Mouse (Mus musculus) forebrain, embryonic 14.5 days (tissue): ENCODE data around the gene H2-Ab1. TPM values are rescaled to one million over a fixed set of nuclear protein-coding genes. Genes with fewer than 3 reads are reported as not detected.
"Not testable (repeated sequence)": the region's sequence is repeated elsewhere in the genome, so short reads cannot be mapped to it uniquely, and the experiment has no call there.

ENCODE experiments used
- ATAC-seq: fragments of 200-750 bp; cut with Nextera tagmentation; 2 replicates; pipeline ENCODE4 v1.8.0; 2017; ENCODE audit warnings: mild to moderate bottlenecking, moderate library complexity
- DNase-seq: peaks from one replicate; pipeline ENCODE4 v3.0.0-alpha.2; 2015; ENCODE audit warnings: low spot score
- H3K27ac ChIP-seq: fragments of 300-500 bp; sonication (generic); 2 replicates; pipeline ENCODE4 v1.5.1; 2014; ENCODE audit warnings: low read depth, mild to moderate bottlenecking, control low read depth, low read length, moderate library complexity
- H3K27me3 ChIP-seq: fragments of 300-500 bp; sonication (generic); replicated peaks from 2 replicates; pipeline ENCODE4 v1.6.1; 2014; ENCODE audit warnings: low read length, control low read depth, mixed read lengths; ENCODE audit not compliant: control insufficient read depth, insufficient read depth
- H3K36me3 ChIP-seq: fragments of 300-500 bp; sonication (generic); 2 replicates; pipeline ENCODE4 v1.6.1; 2014; ENCODE audit warnings: low read length, control low read depth; ENCODE audit not compliant: control insufficient read depth, insufficient read depth
- H3K4me1 ChIP-seq: fragments of 300-500 bp; sonication (generic); 2 replicates; pipeline ENCODE4 v1.6.1; 2014; ENCODE audit warnings: antibody characterized with exemption, low read length, control low read depth; ENCODE audit not compliant: control insufficient read depth, insufficient read depth
- H3K4me2 ChIP-seq: fragments of 300-500 bp; sonication (generic); 2 replicates; pipeline ENCODE4 v1.6.1; 2014; ENCODE audit warnings: mild to moderate bottlenecking, control low read depth, low read length
- H3K4me3 ChIP-seq: fragments of 300-500 bp; sonication (generic); 2 replicates; pipeline ENCODE4 v1.5.1; 2014; ENCODE audit warnings: low read depth, low read length, control low read depth
- H3K9ac ChIP-seq: fragments of 300-500 bp; sonication (generic); 2 replicates; pipeline ENCODE4 v1.6.1; 2014; ENCODE audit warnings: mild to moderate bottlenecking, low read length, control low read depth, moderate library complexity
- H3K9me3 ChIP-seq: fragments of 300-500 bp; sonication (generic); replicated peaks from 2 replicates; pipeline ENCODE4 v1.6.1; 2016; ENCODE audit warnings: low read length, control low read depth, mixed read lengths; ENCODE audit not compliant: control insufficient read depth
- WGBS: fragments of 180-500 bp; shearing (Covaris S2); extraction: QIAGEN DNeasy Blood & Tissue Kit; methylation state at CpG from one replicate; pipeline ENCODE4 v1.1.7; 2014; 5-methylcytosine and 5-hydroxymethylcytosine counted together
- polyA plus RNA-seq: library from polyadenylated mRNA; unstranded; fragments of >200 nt; fragmentation: Nextera tagmentation; extraction: Ambion mirVana; gene quantifications from 2 replicates; pipeline ENCODE4 v1.2.1, GENCODE M21; 2014

The H2-Ab1 gene
- polyA plus RNA-seq, 1 experiment from 2014 or later, result 1.4 TPM

DNA sequence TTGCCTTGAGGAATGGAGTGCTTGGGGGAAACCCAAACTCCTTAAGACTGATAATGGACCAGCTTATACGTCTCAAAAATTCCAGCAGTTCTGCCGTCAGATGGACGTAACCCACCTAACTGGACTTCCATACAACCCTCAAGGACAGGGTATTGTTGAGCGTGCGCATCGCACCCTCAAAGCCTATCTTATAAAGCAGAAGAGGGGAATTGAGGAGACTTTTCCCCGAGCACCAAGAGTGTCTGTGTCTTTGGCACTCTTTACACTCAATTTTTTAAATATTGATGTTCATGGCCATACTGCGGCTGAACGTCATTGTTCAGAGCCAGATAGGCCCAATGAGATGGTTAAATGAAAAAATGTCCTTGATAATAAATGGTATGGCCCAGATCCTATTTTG is 26.5 kb upstream of the H2-Ab1 start:
- H3K27me3 ChIP-seq, DNase-seq, H3K4me3 ChIP-seq, H3K4me2 ChIP-seq, H3K27ac ChIP-seq, H3K4me1 ChIP-seq, H3K9ac ChIP-seq, ATAC-seq, H3K9me3 ChIP-seq, H3K36me3 ChIP-seq: not testable (repeated sequence)
- 90% methylated on average over 6 of the region's 9 CpGs for WGBS

DNA sequence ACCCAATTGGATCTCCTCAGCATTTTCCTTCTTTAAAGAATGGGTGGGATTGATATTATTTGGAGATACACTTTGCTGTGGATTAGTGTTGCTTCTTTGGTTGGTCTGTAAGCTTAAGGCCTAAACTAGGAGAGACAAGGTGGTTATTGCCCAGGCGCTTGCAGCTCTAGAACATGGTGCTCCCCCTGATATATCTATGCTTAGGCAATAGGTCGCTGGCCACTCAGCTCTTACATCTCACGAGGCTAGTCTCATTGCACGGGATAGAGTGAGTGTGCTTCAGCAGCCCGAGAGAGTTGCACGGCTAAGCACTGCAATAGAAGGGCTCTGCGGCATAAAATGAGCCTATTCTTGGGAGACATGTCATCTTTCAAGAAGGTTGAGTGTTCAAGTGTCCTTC is 25.5 kb upstream of the H2-Ab1 start:
- H3K9ac ChIP-seq, DNase-seq, H3K27ac ChIP-seq, H3K27me3 ChIP-seq, H3K4me3 ChIP-seq, H3K9me3 ChIP-seq, H3K36me3 ChIP-seq, H3K4me2 ChIP-seq, H3K4me1 ChIP-seq, ATAC-seq: not testable (repeated sequence)
- 87% methylated on average over 4 of the region's 7 CpGs for WGBS

DNA sequence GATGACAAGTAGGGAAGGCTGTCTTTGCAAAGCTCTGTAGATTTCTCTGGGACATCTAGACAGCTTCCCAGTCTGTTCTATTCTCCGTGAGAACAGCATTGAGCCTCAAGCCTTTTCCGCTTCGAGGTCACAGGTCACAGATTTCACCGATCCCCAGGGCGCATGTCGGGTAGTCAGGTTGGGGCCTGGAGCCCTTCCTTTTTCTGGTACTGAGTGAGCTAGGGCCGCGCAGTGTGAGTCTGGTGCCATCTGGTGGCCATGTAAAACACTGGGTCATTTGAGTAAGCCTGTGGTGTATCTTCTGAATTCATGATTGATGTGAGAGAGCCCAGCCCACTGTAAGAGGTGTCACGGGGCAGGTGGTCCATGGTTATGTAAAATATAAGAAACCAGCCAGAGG is 22.6 kb upstream of the H2-Ab1 start:
- Histone ChIP-seq H3K4me1 (no peaks in the 10 kb centered on the region), H3K4me3 (no peak overlapping the region), H3K27me3 (no peaks in the 10 kb centered on the region), H3K4me2 (no peak overlapping the region), H3K36me3 (no peaks in the 10 kb centered on the region), H3K9ac (no peak overlapping the region), H3K27ac (no peak overlapping the region), H3K9me3 (no peaks in the 10 kb centered on the region)
- WGBS, result 46% methylated on average over 9 of the region's 9 CpGs
- ATAC-seq (0 out of 2 replicates have a peak, but pooled peaks have one; percentile 54), DNase-seq (peak; percentile 58)

DNA sequence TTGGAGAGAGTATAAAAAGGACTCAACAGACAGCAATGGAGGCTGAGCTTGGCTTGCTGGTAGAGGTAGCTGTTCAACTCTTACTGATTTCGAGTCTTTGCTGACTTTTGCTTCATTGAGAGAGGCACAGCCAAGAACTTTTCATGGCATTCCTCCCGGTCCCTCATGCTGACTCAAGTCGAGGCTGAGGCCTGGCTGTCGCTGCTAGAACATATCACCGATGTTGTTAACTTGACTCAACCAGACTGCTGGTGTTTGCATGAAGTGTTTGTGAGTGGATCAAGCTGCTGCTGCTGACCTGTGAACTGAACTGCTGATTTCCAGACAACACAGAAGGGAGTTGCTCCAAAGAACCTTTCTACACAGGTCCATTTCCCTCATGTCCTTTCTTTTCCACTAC is 20.8 kb upstream of the H2-Ab1 start:
- no peak for DNase-seq
- Histone ChIP-seq H3K4me3 (no peak overlapping the region), H3K27me3 (no peaks in the 10 kb centered on the region), H3K36me3 (no peaks in the 10 kb centered on the region), H3K9me3 (no peaks in the 10 kb centered on the region), H3K4me1 (no peaks in the 10 kb centered on the region), H3K27ac (no peak overlapping the region), H3K4me2 (no peak overlapping the region), H3K9ac (no peak overlapping the region)
- 87% methylated on average over 5 of the region's 5 CpGs for WGBS
- no peak for ATAC-seq

DNA sequence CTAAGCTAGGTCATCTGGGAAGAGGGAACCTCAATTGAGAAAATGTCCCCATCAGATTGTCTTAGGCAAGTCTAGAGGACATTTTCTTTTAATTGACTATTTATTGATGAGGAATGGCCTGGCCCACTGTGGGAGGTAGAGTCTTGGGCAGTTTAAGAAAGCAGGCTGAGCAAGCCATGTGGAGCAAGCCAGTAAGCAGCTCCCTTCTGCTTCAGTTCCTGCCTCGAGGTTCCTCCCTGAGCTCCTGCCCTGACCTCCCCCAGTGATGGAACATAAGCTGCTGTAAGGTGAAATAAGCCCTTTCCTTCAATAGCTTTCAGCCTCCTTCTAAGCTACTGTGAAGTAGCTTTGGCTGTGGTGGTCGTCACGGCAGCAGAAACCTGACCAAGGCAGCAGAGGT is 19.7 kb upstream of the H2-Ab1 start:
- Histone ChIP-seq H3K27me3 (no peaks in the 10 kb centered on the region), H3K4me2 (no peak overlapping the region), H3K27ac (no peak overlapping the region), H3K36me3 (no peaks in the 10 kb centered on the region), H3K4me1 (no peaks in the 10 kb centered on the region), H3K9ac (no peak overlapping the region), H3K9me3 (no peaks in the 10 kb centered on the region), H3K4me3 (no peak overlapping the region)
- WGBS, result 83% methylated on average over 3 of the region's 3 CpGs
- ATAC-seq, result no peak
- DNase-seq, result no peak

DNA sequence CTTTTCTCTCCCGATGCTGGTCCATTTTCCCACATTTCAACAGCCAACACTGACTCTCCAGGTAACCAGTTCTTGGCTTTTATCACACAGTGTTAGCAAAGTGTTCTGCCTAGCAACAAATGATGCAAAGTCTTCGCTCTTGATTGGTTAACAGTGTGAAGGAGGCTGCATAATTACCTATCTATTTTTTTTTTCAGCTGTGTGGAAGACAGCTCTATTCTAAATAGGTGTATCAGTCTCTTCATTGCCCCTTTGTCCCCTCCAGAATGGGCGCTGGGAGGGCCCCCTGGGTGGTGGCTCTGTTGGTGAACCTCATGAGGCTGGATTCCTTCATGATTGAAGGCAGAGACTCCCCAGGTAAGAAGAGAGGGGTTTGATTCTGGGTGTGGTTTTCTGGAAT is 18.8 kb upstream of the H2-Ab1 start, which contains the start of gene H2-Ob:
H2-Ob (plus strand) TSS at position 198 of the 400 bp plus-strand sequence.
- Histone ChIP-seq H3K27ac (no peak within 1 kb of the TSS), H3K4me3 (no peak within 1 kb of the TSS), H3K4me2 (no peak within 1 kb of the TSS), H3K36me3 (no peaks in the 10 kb centered on the region), H3K4me1 (no peaks in the 10 kb centered on the region), H3K9me3 (no peaks in the 10 kb centered on the region), H3K27me3 (no peaks in the 10 kb centered on the region), H3K9ac (no peak within 1 kb of the TSS)
- WGBS, result 65% methylated on average over 3 of the region's 3 CpGs
- ATAC-seq, result no peak
- DNase-seq, result peak; percentile 67

DNA sequence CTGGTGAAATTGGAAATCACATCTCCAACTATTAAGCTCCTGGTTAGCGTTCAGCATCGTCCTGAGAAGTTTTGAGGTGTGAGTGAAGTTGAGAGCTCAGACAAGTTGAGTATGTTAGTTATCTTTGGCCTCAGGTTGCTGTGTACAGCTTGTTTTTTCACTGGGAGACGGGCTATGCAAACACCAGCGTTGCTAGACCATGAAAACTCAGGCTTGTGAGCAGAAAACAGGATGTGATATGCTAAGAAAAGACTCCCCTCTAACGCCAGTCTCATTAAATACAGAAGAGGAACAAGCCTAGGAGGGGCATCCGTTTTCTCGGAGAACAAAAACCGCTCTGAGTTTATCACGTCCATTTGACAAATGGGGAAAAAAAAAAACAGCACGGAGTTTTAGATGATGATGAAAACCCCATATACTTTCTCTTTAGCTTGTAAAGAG is 17.9 kb upstream of the H2-Ab1 start:
- ATAC-seq (no peak), DNase-seq (no peak)
- Histone ChIP-seq H3K4me3 (no peak overlapping the region), H3K36me3 (no peaks in the 10 kb centered on the region), H3K27ac (no peak overlapping the region), H3K27me3 (no peaks in the 10 kb centered on the region), H3K4me2 (no peak overlapping the region), H3K4me1 (no peaks in the 10 kb centered on the region), H3K9me3 (no peaks in the 10 kb centered on the region), H3K9ac (no peak overlapping the region)
- 76% methylated on average over 10 of the region's 10 CpGs for WGBS

DNA sequence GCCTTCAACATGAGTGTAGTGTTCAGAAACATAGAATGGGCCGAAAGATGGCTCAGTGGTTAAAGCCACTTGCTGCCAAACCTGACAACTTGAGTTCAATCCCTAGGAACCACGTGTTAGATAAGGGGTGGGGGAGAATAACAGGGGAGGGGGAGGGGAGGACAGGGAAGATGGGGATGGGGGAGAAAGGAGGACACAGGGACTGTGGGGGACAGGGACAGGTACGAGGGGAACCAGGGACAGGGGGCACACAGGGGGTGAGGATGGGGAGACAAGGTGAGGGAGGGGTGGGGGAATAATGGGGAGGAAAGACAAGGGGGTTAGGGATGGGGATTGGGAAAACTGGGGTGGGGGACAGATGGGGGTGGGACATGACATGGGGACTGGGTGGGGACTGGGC is 17.1 kb upstream of the H2-Ab1 start:
- H3K9me3 ChIP-seq, result no peaks in the 10 kb centered on the region
- no peak overlapping the region for H3K4me3 ChIP-seq
- H3K4me1 ChIP-seq, result no peaks in the 10 kb centered on the region
- WGBS, result 74% methylated on average over 3 of the region's 3 CpGs
- no peaks in the 10 kb centered on the region for H3K36me3 ChIP-seq
- no peaks in the 10 kb centered on the region for H3K27me3 ChIP-seq
- H3K27ac ChIP-seq, result no peak overlapping the region
- no peak overlapping the region for H3K9ac ChIP-seq
- ATAC-seq, result no peak
- no peak for DNase-seq
- H3K4me2 ChIP-seq, result no peak overlapping the region

DNA sequence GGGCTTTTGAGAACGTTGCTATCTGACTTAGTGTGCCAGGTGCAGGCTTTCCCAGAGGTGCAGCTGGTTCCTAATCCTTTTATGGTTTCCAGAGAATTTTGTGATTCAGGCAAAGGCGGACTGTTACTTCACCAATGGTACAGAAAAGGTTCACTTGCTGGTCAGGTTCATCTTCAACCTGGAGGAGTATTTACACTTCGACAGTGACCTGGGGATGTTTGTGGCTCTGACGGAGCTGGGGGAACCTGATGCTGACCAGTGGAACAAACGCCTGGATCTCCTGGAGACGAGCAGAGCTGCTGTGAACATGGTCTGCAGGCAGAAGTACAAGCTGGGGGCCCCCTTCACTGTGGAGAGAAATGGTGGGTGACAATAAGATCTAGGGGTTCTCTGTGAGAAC is 16.6 kb upstream of the H2-Ab1 start:
- 79% methylated on average over 6 of the region's 6 CpGs for WGBS
- no peak overlapping the region for H3K4me3 ChIP-seq
- H3K9ac ChIP-seq, result no peak overlapping the region
- no peaks in the 10 kb centered on the region for H3K9me3 ChIP-seq
- H3K27ac ChIP-seq, result no peak overlapping the region
- no peak for DNase-seq
- no peak overlapping the region for H3K4me2 ChIP-seq
- no peaks in the 10 kb centered on the region for H3K27me3 ChIP-seq
- no peaks in the 10 kb centered on the region for H3K4me1 ChIP-seq
- ATAC-seq, result no peak
- H3K36me3 ChIP-seq, result no peaks in the 10 kb centered on the region
